Mouse (Mus musculus) heart, adult 2 months (tissue): ENCODE measurements around the gene Ywhah.

Experiments
- CTCF ChIP-seq: fragments of 200-600 bp; IDR thresholded peaks from 2 replicates; pipeline ENCODE4 v1.8.1; 2022; ENCODE audit warnings: antibody characterized with exemption, mild to moderate bottlenecking, moderate library complexity
- POLR2A ChIP-seq: fragments of 200-500 bp; IDR thresholded peaks from 2 replicates; pipeline ENCODE4 v1.6.1; 2011; ENCODE audit warnings: mild to moderate bottlenecking, low read depth, low read length, control low read depth; ENCODE audit not compliant: insufficient read depth

DNA sequence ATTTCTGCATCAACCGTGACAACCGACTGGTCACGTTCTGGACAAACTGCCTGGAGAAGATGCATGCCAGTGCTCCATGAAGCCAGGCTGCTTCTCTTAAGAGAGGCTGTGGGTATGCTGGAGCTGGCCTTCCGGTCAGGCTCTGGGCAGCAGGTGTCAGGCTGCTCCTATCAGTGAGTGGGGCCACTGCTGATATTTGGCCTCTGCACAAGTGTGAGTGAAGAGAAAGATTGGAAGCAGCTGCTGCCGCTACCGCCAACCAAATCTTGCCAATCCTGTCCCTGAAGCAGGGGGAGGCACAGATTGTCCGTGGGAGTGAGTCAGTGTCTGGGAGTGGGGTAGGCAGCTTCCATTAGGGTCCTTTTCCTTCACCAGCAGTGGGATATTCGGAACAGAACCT is 27.5 kb upstream of the Ywhah start:
- peak; percentile 62 for TF ChIP-seq CTCF
- TF ChIP-seq POLR2A, result 0 out of 2 replicates have a peak, but pooled peaks have one; percentile 48
